Mouse (Mus musculus): ENCODE measurements at regions not wholly inside any gene's neighbourhood (a gene's known extent, or its start where the extent isn't known, plus 50 kb on each side); places are given as distances from the start of the nearest gene placed in this dataset.

DNA sequence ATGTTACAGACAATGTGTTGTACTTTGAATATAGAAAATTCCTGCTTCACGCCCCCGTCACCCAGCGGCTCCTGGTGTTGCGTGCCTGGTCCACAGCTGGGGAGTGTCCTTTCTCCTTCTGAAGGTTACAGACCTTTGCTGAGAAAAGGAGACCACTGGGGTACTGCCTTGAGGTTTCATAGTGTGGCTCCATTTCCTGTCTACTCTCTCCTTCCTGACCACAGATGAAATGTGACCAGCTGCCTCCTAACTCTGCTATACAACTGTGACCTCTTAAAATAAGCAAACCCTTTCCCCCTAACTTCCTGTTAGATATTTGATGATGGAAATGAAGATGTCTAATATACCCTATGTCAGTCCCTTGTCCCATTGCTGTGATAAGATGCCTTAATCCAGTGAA is 234.0 kb downstream of the Emp1 start:
- in situ Hi-C loops (cut with MseI, MboI): no loop called here

DNA sequence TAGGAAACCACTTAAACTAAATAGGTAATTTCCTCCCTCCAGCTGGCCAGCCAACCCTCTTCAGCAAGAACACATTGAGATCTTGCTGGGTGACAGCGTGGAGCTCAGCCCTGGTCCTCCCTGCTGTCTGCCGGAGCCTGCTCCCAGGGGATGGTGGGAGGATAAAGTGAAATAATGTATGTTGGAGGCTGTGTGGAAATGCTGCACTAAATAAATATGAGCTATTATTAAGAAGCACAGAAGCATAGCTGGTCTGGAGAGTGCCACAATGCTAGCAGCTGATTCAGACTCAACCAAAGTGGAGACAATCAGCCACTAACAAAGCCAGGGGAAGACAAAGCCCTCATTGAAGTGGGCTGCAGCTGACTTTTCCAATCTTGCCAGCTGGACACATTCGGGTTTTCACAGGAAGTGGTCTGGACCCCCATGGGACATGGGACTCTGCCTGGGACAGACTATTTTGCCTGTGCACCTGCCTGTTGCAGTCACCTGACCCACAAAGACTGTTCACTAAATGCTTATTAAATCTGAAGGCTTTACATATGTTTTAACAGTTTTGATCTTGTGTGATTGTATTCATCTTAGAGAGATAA is 248.3 kb downstream of the Emp1 start:
- in situ Hi-C loops (cut with MseI, MboI): no loop called here

DNA sequence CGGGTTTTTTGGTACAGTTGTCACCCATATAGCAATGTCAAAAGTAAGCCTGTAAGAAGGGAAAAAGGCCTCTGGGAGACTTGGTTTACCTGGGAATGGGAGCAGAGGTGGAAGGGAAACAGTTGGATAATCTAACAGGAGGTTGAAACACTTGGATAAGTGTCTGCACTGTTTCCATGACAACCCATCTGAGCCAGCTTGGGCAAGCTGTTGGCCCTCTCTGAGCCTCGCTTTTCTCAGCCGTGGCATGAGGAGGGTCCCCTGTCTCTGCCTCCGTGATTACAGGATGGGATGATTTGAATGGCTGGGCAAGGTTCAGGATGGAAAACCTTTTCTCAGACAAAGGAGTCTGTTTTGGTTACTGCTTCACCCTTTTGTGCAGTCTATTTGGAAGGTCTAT is 265.6 kb downstream of the Emp1 start:
- in situ Hi-C loops (cut with MseI, MboI): loop anchor here (25.0 kb wide), 1 partner anchor 191 kb away; no protein-coding TSS in a partner anchor

DNA sequence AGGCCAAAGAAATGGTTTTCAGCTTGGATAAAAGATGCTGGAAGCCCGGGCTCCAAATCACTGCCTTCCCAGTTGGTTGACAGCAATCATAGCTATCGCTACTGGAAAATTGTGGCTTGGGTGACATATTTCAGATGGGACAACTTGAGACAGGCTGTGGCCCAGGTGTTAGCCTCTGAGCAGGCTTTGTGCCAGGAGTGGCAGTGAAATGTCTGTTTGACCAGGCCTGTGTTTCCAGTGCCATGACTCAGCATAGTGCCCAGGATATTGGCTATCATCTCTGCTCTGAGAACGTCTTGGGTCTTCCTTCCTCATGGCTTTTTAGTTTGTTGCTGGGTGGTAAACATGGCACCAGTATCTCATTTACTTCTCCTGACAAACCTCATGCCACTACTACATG is 266.9 kb downstream of the Emp1 start:
- in situ Hi-C loops (cut with MseI, MboI): loop anchor here (25.0 kb wide), 1 partner anchor 192 kb away; no protein-coding TSS in a partner anchor

DNA sequence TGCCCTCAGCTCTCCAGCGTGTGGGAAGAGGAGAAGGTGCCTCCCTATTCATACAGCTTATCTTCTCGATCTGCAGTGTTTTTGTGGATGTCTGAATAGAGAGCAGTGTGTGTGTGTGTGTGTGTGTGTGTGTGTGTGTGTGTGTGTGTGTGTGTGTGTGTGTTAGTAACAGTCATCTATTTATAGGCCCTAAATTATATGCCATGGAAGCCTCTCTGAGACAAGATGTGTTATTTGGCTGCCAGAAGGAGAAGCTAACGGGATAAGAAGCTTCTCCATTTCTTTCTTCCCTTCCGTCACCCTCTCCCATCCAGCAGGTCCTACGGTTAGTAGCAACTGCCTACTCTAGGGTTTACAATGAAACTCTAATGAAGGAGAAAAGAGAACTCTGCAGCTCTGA is 270.3 kb downstream of the Emp1 start:
- in situ Hi-C loops (cut with MseI, MboI): loop anchor here (25.0 kb wide), 1 partner anchor 195 kb away; no protein-coding TSS in a partner anchor

DNA sequence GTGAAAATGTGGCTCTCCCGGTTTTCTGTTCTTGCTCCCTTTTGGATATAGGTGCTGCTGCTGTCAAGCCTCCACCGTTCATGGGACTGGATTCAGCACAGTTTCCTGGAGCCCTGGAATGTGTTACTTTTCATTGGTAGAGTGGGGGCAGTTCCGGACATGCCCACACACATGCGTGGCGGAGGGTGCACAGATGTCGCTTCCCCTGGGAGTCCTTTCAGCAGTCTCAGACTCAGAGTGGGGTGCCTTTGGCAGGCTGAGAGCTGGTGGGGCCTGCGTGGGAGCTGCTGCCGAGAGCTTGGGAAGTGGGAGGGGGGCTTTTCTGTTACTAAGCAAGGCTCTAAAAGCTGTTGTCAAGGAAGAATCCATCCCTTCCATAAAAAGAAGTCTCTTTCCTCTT is 274.3 kb downstream of the Emp1 start:
- in situ Hi-C loops (cut with MseI, MboI): loop anchor here (25.0 kb wide), 1 partner anchor 199 kb away; no protein-coding TSS in a partner anchor

DNA sequence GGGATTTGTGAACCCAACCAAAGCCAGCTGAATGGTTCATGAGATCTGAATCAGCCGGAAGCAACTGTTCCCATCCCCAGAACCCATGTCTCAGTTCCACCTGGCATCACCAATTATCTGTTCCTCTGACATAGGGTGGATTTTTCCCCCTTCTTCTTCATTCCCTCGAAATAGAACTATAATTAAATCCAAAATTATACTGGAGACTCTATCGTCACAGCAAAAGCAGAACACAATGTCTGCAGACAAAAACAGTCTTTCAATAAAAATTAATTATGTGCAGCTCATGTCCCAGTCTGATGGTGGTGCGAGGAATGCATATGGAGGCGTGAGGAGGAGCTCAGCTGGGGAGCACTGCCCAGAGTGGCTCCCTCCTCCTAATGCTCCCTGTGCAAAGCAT is 280.4 kb downstream of the Emp1 start:
- in situ Hi-C loops (cut with MseI, MboI): loop anchor here (25.0 kb wide), 1 partner anchor 205 kb away; no protein-coding TSS in a partner anchor

DNA sequence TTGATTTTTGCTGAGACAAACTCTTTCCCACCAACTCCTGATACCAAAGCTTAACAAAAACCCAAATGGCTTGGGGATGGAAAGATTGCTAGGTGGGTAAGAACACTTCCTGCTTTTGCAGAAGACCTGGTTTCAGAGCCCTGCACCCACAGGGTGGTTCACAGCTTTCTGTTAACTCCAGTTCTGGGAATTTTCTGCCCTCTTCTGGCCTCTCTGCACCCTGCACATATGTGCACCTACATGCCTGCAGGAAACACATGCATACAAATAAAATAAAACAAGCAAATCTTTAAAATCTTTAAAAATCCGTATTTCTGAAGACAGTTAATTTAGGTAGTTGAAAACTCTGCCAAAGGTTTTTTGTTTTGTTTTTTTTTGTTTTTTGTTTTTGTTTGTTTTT is 283.8 kb downstream of the Emp1 start:
- in situ Hi-C loops (cut with MseI, MboI): loop anchor here (25.0 kb wide), 1 partner anchor 209 kb away; no protein-coding TSS in a partner anchor

DNA sequence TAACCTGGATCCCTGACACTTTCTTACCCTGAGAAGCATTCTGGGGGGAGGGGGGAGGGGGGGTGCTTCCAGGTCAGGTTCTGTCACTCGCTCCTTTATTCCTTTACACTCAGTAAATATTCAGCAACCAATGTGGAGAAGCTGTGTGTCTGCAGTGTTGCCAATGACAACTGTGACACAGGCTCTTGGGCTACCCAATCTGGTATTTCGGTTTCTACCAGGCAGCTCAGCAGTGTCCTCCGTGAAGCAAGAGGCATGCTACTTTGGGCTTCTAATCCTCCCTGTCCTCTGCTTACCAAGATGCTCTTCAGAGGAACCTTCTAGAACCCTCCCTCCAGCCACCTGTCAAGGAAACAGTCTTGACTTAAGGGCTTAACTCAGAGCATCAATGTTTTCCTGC is 290.7 kb downstream of the Emp1 start:
- in situ Hi-C loops (cut with MseI, MboI): no loop called here

DNA sequence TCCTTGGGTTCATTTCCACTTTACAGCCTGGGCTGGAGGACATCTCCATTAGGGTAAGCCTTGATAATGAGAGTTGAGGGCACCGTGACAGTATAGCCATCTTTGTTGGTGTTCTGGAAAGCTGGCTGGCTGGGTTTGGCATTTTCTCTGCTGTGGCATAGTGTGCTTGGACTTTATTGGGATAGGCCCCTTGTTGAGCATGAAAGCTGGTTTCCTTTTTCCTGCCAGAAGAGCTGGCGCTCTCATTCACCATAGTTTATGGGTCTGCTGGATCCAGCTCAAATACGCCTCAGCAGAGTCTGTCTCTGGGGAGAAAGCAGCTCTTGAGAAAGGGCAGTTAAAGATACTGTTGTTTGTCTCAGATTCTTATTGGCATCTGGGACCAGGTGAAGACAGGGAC is 300.0 kb downstream of the Emp1 start:
- in situ Hi-C loops (cut with MseI, MboI): no loop called here

DNA sequence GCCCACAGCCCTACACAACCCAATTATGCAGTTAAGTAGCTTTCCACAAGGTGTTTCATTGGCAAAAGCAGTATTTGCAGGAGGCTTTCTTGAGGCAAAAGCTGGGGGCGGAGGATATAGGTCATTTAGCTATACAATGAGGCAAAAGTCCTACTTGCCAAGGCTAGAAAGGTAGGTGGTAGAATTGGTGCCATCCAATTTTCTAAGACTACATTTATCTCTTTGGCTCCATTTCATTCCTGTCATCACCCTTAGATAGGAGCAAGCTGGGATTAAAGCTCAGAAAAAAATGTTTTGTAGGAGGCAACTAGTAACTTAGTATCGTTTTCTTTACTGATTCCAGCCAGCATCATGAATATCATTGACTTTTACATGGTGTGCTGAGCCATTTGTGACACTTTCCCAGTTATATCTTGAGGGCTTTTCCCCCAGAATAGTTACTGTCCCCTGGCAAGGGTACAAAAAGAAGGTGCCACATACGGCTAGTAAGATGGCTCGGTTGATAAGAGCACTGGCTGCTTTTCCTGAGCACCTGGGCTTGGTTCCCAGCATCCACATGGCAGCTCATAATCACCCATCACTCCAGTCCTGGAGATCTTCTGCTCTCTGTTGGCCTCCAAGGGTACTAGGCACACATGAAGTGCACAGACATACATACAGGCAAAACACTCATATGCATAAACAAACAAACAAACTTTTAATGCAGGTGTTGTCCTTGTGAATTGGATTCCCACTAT is 300.6 kb downstream of the Emp1 start:
- in situ Hi-C loops (cut with MseI, MboI): no loop called here

All from mouse trophoblast stem cell (cell line).